Mouse (Mus musculus) hindlimb bud, embryonic 11.5 days (tissue): ENCODE data around the gene Mb21d2.

ENCODE experiments used
- DNase-seq: peaks from one replicate; pipeline ENCODE4 v3.0.0-alpha.2; 2012; ENCODE audit warnings: low read depth, low spot score; ENCODE audit errors: extremely low spot score

The Mb21d2 gene

GRCm38 (mm10) chr16:28866584-28867295 is 62.7 kb downstream of the Mb21d2 start:
- DNase-seq: no peak

GRCm38 (mm10) chr16:28863616-28864015 is 65.9 kb downstream of the Mb21d2 start:
- no peak for DNase-seq

GRCm38 (mm10) chr16:28862093-28862492 is 67.4 kb downstream of the Mb21d2 start:
- DNase-seq: no peak

- no peak for DNase-seq
Measured at GRCm38 (mm10) chr16:28859678-28860077, 69.8 kb downstream of the Mb21d2 start.

- DNase-seq: no peak
Measured at GRCm38 (mm10) chr16:28859009-28859288, 70.5 kb downstream of the Mb21d2 start.

- DNase-seq: no peak
Measured at GRCm38 (mm10) chr16:28858210-28859008, 71.1 kb downstream of the Mb21d2 start.

- DNase-seq: no peak
Measured at GRCm38 (mm10) chr16:28851409-28851821, 78.1 kb downstream of the Mb21d2 start.

GRCm38 (mm10) chr16:28850881-28851280 is 78.6 kb downstream of the Mb21d2 start:
- DNase-seq: no peak

GRCm38 (mm10) chr16:28846123-28846522 is 83.3 kb downstream of the Mb21d2 start:
- no peak for DNase-seq

GRCm38 (mm10) chr16:28845336-28845735 is 84.1 kb downstream of the Mb21d2 start:
- no peak for DNase-seq

- DNase-seq: no peak
Measured at GRCm38 (mm10) chr16:28841102-28841501, 88.4 kb downstream of the Mb21d2 start.

GRCm38 (mm10) chr16:28840075-28840974 is 89.1 kb downstream of the Mb21d2 start:
- peak; percentile 33 for DNase-seq

- DNase-seq: no peak
Measured at GRCm38 (mm10) chr16:28839575-28839974, 89.9 kb downstream of the Mb21d2 start.

- DNase-seq: peak; percentile 47
Measured at GRCm38 (mm10) chr16:28838016-28838415, 91.5 kb downstream of the Mb21d2 start.

- DNase-seq: no peak
Measured at GRCm38 (mm10) chr16:28832085-28832635, 97.3 kb downstream of the Mb21d2 start.

GRCm38 (mm10) chr16:28829263-28829955 is 100.1 kb downstream of the Mb21d2 start:
- no peak for DNase-seq

- no peak for DNase-seq
Measured at GRCm38 (mm10) chr16:28824781-28825180, 104.7 kb downstream of the Mb21d2 start.

- no peak for DNase-seq
Measured at GRCm38 (mm10) chr16:28821774-28822173, 107.7 kb downstream of the Mb21d2 start.

- DNase-seq: no peak
Measured at GRCm38 (mm10) chr16:28818749-28819285, 110.7 kb downstream of the Mb21d2 start.

- no peak for DNase-seq
Measured at GRCm38 (mm10) chr16:28813290-28813689, 116.2 kb downstream of the Mb21d2 start.
